Mouse (Mus musculus): ENCODE measurements around the gene Nav3. TPM values are rescaled to one million over a fixed set of nuclear protein-coding genes. Genes with fewer than 3 reads are reported as not detected.

The Nav3 gene
- total RNA-seq, 1 experiment from 2014 or later: 4.2 TPM

- no peak for DNase-seq
These were observed 649.1 kb downstream of the Nav3 start for GRCm38 (mm10) chr10:109806782-109807493.

- no peak for DNase-seq
These were observed 652.6 kb downstream of the Nav3 start for GRCm38 (mm10) chr10:109803441-109803840.

DNA sequence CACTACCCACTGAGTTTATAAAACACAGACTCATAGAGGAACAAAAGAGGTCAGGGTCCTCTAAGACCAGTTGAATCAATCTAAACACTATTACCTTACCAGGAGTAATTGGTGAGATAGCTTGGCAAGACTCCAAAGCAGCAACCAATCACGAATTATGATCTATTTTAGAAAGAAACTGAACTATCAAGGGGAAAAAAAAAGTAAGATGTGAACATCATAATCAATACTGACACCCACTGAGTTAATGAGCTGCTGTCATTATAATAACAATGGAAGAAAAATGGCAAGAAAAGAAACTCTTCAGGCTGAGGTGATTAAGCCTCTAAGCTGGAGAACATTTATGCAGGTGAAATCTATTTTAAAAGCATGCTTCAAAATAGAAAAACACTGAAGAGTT lies 653.8 kb downstream of the Nav3 start:
- DNase-seq: no peak

GRCm38 (mm10) chr10:109799246-109799645 lies 656.8 kb downstream of the Nav3 start:
- no peak for DNase-seq

DNA sequence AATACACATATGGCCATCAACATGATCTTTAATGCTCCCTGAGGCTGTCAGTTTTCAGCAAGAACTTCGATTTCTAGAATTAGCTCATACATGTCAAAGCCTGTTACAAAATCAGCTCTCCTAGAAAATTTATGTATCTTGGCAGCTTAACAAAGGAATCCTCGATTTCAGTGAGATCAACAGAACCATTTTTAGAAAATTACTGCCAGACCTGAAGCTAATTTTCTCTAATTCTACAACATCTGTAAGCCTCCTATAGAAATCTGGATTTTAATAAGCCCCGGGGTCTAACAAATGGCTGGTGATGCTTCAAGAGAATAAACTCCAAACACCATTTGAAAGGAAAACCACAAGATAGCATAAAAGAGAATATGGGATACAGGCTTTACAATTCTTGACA lies 659.0 kb downstream of the Nav3 start:
- DNase-seq: no peak

DNA sequence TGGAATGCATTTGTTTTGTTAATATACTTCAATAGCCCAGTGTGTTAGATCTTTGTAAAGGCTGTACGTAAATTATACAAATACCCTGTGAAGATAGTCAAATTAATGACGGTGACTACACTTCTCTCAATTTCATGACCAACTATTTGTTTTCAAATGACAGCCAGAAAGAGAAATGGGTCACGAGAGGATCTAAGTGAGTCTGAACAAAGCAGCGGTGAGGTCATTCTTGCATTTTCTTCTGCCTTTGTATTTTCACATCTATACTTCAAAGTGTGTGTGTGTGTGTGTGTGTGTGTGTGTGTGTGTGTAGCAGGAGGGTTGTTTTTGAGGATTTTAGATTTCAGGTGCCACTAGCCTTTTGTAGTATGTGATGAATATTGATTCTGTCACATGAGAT lies 662.5 kb downstream of the Nav3 start:
- no peak for DNase-seq

GRCm38 (mm10) chr10:109788728-109789127 lies 667.3 kb downstream of the Nav3 start:
- DNase-seq: no peak

DNA sequence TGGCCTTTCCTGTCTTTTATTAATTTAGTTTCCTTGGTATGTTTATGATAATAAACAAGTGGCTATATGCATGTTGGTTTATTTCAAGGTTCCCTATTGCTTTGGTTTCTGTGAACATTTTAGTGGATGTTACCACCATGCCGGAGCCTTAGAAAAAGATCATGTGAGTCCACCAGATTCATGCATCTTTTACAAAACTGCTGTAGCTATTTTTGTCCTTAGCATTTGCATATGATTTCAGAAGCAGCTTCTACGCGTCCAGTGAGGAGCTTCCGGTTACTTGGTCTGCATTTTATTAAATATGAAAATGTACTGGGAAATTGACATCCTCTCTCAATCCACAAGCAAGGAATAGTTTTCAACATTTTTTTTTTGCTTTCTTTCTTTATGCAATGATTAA lies 676.9 kb downstream of the Nav3 start:
- no peak for DNase-seq

DNA sequence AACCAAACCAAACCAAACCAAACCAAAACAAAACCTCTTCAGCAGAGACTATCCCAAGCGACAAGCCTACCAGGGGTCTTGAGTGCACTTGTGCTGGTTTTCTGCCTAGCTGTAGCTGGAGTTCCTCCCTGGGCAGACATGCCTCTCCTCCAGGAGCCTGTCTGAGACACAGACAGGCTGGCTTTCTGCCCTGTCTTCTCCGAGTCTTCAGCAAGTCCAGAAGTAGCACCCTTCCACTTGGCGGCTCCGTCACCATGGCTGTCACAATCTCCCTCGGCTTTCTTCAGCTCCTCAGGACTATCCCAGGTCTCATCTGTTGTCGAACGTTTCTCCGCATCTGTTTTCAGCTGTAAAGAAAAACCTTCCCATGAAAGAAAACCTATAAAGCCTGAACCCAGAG lies 686.9 kb downstream of the Nav3 start:
- no peak for DNase-seq

DNA sequence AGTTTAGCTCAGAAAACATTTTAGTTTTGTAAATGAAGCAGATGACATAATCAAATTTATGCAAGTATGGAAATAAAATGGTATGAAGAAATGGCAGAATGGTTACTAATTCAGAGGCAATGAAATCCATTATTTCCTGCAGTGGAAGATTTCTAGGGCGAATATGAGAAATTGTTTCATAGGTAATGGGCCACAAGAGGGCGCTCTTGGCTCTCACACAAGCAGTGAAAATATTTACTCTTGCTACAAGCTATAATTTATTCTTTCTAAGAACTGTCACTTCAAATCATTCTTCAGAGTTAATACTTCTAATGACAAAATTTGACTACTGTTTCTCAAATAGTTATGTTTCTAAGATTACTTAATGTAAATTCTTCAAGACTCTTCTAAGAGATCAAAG lies 690.4 kb downstream of the Nav3 start:
- DNase-seq: peak; percentile 71

GRCm38 (mm10) chr10:109764412-109765101 lies 691.4 kb downstream of the Nav3 start:
- no peak for DNase-seq

DNA sequence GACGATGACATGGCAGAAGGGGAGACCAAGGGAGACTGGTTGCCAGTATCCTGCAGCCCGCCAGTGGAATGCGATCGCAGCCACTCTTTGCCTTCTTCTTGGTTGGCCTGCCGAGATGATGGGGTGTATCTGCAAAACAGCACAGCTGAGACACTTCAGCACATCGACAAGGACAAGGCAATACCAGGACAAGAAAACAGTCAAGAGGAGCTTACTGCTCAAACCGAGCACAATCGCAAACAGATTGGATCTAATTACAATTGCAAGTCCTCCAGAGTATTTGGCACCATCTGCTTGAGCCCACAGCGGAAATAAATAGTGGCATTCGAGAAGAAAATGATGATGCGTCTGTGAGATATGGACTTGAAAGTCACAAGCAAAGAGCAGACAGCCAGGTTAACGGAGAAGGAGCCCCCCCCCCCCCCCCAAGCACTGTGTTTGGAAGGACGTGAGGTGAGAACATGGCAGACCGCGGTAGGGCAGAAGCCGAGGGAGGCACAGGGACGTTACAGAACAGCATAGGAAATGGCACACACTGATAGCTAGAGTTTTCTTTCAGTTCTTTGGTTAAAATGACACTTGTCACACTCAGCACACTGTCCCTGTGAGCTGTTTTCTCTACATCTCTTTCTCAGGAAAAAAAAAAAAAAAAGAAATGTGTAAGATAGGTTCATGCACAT lies 696.9 kb downstream of the Nav3 start:
- no peak for DNase-seq

- DNase-seq: peak; percentile 12
These were observed 709.1 kb downstream of the Nav3 start for GRCm38 (mm10) chr10:109746901-109747300.

DNA sequence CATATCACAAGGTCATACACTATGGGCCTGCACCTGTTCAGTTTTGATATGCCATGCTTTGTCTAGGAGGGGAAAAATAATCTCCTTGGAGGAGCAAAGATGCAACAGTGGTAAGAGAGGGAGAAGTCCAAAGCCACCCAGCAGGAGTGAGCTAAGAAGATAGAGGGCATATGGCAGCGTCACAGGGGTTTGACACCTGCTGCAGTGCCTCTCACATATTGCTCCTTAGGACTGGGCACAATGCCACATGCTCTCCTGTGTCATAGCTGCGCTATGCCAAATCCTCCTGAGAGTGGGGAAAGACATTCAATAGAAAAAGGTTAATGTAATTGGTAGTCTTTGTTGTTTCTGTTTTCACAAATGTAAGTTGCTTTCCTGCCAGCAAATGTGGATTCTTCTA lies 714.3 kb downstream of the Nav3 start:
- DNase-seq: no peak

DNA sequence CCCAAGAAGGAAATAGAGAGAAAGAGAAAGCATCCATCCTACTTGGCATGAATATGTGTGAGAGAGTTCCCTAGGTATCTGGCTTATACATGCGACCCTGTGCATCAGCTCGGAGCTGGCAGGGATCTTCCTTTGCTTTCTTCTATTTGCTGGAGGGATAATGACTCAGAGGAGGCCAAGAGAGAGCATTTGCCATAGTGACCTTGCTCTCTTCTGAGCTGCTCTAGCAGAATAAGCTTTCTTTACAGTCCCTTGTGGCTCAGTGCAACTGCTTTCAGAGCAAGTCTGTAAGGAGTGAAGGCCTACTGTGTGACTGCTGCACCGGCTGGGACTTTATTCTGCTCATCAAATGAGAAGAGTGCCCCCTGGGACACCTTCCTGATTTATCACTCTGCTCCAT lies 715.7 kb downstream of the Nav3 start:
- peak; percentile 6 for DNase-seq

- DNase-seq: no peak
These were observed 732.4 kb downstream of the Nav3 start for GRCm38 (mm10) chr10:109723646-109724045.

DNA sequence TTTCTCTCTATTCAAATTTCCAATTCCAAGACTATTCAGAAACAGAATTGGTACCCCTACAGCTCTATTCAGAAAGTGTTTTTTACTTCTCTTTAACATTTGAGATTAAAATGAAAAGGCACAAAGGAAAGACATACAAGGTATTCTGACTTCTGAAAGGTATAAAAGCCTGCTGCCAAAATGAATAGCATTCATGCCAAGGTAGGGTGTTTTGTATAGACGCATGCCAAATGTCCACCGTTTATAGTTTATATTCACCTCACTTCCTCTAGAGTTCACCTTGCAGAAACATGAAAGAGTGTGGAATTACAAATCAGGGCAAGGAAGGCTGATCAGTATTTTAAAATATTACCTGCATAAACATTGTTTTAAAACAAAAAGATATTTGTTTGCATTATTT lies 737.2 kb downstream of the Nav3 start:
- no peak for DNase-seq

DNA sequence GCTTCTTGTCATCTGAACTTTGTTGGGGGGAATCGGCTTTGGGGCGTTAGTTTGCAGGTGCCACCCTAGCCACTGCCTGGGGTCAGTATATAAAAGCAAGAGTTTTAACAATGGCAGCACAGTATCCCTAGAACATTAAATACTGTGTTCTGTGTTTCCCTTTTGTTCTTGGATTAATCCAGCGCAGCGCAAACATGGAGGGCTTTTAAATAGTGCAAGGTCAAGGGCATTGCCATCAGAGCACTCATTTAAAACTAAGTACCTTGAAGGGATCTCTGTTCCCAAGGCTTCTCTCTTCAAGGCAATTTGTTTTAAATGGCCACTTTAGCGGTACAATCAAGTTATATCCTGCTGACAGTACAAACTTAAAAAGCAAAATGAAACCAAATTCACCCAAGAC lies 737.6 kb downstream of the Nav3 start:
- peak; percentile 6 for DNase-seq

GRCm38 (mm10) chr10:109713001-109713400 lies 743.0 kb downstream of the Nav3 start:
- peak; percentile 31 for DNase-seq

GRCm38 (mm10) chr10:109699771-109700335 lies 756.2 kb downstream of the Nav3 start:
- no peak for DNase-seq

DNA sequence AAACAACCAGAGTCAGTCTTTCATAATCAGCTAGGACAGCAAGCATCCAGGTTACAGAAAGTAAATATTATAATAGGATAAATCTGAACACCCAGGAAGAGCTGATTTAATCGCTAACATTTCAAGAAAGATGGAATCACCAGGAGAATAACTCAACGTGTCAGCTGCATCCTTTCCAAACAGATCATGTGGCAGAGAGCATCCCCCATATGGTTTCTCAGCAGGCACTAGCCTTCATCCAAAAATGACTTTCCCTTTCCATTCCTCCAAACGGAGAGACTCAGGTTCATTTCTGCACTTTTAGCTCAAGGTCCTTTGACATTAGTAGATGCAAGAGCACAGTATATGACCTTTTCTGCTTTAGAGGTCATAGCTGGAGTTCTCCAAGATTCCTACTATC lies 765.4 kb downstream of the Nav3 start:
- no peak for DNase-seq

DNA sequence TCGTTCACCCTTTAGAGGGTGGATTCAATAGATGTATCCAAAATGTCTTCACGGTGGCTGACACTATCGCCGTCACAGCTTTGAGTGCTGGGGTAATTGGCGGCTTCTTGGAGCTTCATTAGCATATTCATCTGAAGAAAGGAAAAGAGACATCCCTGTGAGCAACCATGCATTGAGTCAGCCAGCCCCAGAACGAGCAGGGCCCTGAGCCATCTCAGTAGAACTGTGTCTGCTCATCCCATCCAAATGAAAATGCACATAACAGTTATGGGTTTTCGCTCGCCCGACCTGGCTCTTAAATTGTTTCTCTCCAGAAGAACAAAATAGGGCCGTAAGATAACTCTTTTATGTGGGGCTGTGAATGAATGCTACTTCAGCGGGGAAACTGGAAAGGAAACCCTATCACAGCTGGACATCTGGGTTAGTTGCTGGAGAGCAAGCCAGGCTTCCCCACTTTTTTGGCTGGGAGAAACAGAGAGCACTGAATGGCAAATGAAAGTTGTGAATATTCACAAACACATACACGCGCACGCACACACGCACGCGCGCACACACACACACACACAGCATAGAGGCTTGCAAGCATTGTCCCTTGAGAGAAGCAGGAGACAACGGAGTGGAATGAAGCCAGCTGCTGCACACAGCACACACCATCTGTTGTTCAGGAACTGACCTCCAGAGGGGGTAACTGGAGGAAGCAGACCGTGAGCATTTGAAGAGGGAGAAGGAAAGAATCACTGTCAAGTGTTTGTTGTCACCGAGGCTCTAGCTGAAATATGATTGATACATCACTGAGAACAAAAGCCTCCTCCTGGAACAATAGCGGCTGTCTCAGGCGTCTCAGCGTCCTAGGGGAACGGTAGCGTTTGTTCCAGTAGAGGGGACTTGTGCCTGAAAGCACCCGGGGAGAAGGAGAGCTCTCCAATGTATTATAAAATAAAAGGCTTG lies 771.6 kb downstream of the Nav3 start:
- DNase-seq: peak; percentile 57

Measured in adrenal gland, postnatal 14 days (tissue).